Mouse (Mus musculus) bone marrow macrophage, adult 2 months (primary cell): Measurements from ENCODE around the gene Rxfp2.

Source experiments
- CTCF ChIP-seq: IDR thresholded peaks from 2 replicates; pipeline ENCODE4 v1.5.1; 2012; ENCODE audit warnings: low read depth, mild to moderate bottlenecking, low read length, moderate library complexity
- POLR2A ChIP-seq: IDR thresholded peaks from 2 replicates; pipeline ENCODE4 v1.6.1; 2012; ENCODE audit warnings: mild to moderate bottlenecking, low read depth, low read length, borderline replicate concordance

DNA sequence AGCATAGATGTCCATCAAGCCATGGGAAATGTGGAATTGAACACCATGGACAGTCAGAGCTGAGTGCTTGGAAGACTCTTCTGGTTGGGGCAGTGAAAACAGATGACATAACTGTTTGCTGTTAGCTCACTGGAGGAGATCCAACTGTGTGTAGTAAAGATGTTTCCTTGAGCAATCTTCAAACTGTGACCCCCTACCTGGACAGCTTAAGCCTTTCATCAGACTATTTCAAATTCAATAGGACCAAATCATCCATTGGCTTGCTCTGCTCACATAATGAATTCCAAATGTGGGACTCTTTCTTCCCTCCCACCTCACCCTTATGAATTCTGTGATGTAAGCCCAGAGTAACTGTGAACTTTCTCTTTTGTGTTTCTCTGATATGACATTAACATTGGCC lies 53.3 kb downstream of the Rxfp2 start:
- TF ChIP-seq CTCF (no peak), POLR2A (no peak)
